Mouse (Mus musculus) E14TG2a.4 (cell line): ENCODE results near the gene Tmem206.

Source experiments
- CTCF ChIP-seq: conservative IDR thresholded peaks from 2 replicates; pipeline ENCODE4 v1.5.1; 2014; ENCODE audit warnings: low read length
- NANOG ChIP-seq: IDR thresholded peaks from 2 replicates; pipeline ENCODE4 v1.6.1; 2014; ENCODE audit warnings: borderline replicate concordance, low read length, mixed read lengths
- POU5F1 ChIP-seq: IDR thresholded peaks from 2 replicates; pipeline ENCODE4 v1.6.1; 2014; ENCODE audit warnings: low read length, borderline replicate concordance

DNA sequence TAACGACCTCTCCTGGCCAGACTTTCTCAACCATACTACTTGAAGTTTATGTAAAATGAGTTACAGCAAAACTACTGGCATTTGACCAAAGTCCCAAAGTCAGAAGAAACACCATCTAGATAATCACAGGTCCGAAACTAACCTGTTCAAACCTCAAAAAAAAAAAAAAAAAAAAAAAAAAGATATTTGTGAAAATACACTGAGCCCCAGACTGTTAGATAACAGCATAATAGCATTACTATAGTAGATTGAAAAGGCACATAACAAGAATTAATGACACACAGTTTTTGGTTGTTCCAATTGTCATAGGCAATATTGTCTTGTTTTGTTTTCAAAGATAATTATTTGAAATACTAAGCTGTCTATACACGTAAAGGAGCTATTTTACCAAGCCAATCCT is 67.8 kb downstream of the Tmem206 start:
- TF ChIP-seq CTCF (no peak), NANOG (no peak), POU5F1 (no peak)
